Mouse (Mus musculus) heart, postnatal 0 days (tissue): ENCODE results near the gene Tmem214.

Experiments
- CTCF ChIP-seq: IDR thresholded peaks from 2 replicates; pipeline ENCODE4 v1.5.1; 2016; ENCODE audit warnings: antibody characterized with exemption, control low read depth, low read depth
- EP300 ChIP-seq: IDR thresholded peaks from 2 replicates; pipeline ENCODE4 v1.6.1; 2016; ENCODE audit warnings: antibody characterized with exemption, low read depth

- TF ChIP-seq CTCF: no peak
- peak; percentile 51; the same call in 1 of the 2 replicates for TF ChIP-seq EP300
Measured at GRCm38 (mm10) chr5:30887331-30887761, 19.5 kb downstream of the Tmem214 start.
